Mouse (Mus musculus): ENCODE results near the gene Gja10.
A peak's percentile ranks its signal among the peaks of the same experiment; 100 is the strongest.

Gja10 gene

GRCm38 (mm10) chr4:32561555-32562095, 40.9 kb downstream of the Gja10 start:
- no peak for DNase-seq (ENCODE audit: low spot score in 2 of 2)

GRCm38 (mm10) chr4:32560724-32561554, 41.6 kb downstream of the Gja10 start:
- no peak for DNase-seq (ENCODE audit: low spot score in 2 of 2)

- peak; percentile 69 to 71 for DNase-seq (ENCODE audit: low spot score in 2 of 2)
Measured at GRCm38 (mm10) chr4:32560246-32560645, 42.3 kb downstream of the Gja10 start.

- DNase-seq (ENCODE audit: low spot score in 2 of 2): peak in 1 of 2 experiments; percentile 26
Measured at GRCm38 (mm10) chr4:32555506-32555905, 47.1 kb downstream of the Gja10 start.

GRCm38 (mm10) chr4:32551337-32551736, 51.2 kb downstream of the Gja10 start:
- no peak for DNase-seq (ENCODE audit: low spot score in 2 of 2)

GRCm38 (mm10) chr4:32549150-32549549, 53.4 kb downstream of the Gja10 start:
- DNase-seq (ENCODE audit: low spot score in 2 of 2): no peak

Data from spleen, postnatal 36 days (tissue).